Mouse (Mus musculus) CH12.LX (cell line): ENCODE results near the gene Neurl4. TPM values are rescaled to one million over a fixed set of nuclear protein-coding genes. Genes with fewer than 3 reads are reported as not detected.
"Not testable (repeated sequence)": the region's sequence is repeated elsewhere in the genome, so short reads cannot be mapped to it uniquely, and the experiment has no call there.

ENCODE experiments used
- DNase-seq: peaks from one replicate; pipeline ENCODE4 v3.0.0-alpha.2; 2013; ENCODE audit errors: extremely low read depth
- H3K27ac ChIP-seq: 2 replicates; pipeline ENCODE4 v1.5.1; 2012; ENCODE audit warnings: low read depth, mild to moderate bottlenecking, control low read depth, moderate library complexity; ENCODE audit not compliant: insufficient read depth
- H3K27me3 ChIP-seq: replicated peaks from 2 replicates; pipeline ENCODE3; 2012; ENCODE audit warnings: inconsistent platforms
- H3K36me3 ChIP-seq, 2 experiments: replicated peaks in 1 of 2; 2 replicates each; pipeline versions ENCODE3 to v1.6.1; 2012; ENCODE audit warnings: inconsistent platforms in 1 of 2, low read length in 1 of 2, mild to moderate bottlenecking in 1 of 2, mixed read lengths in 1 of 2, moderate library complexity in 1 of 2; ENCODE audit not compliant: control insufficient read depth in 1 of 2, insufficient read depth in 1 of 2
- H3K4me1 ChIP-seq, 2 experiments: 2 replicates each; pipeline ENCODE4 v1.6.1; 2012; ENCODE audit warnings: inconsistent platforms in 1 of 2, moderate library complexity in 1 of 2; ENCODE audit not compliant: insufficient read depth in 2 of 2, control insufficient read depth in 1 of 2
- H3K4me2 ChIP-seq: 2 replicates; pipeline ENCODE4 v1.6.1; 2012; ENCODE audit warnings: low read depth, mild to moderate bottlenecking, control low read depth; ENCODE audit not compliant: poor library complexity, insufficient read depth, severe bottlenecking
- H3K4me3 ChIP-seq, 3 experiments: fragments of 150-350 bp in 1 of 3; sonication (generic) in 1 of 3; replicated peaks in 1 of 3; 2 replicates each; pipeline versions ENCODE3 to v1.5.1; 2011 to 2012; ENCODE audit warnings: low read depth in 2 of 3, low read length in 2 of 3, mild to moderate bottlenecking in 2 of 3, moderate library complexity in 2 of 3, control low read depth in 1 of 3, improper control_type of control experiment in 1 of 3, inconsistent platforms in 1 of 3, mixed read lengths in 1 of 3; ENCODE audit not compliant: poor library complexity in 1 of 3
- H3K79me2 ChIP-seq: replicated peaks from 2 replicates; pipeline ENCODE4 v1.6.1; 2012; ENCODE audit warnings: mild to moderate bottlenecking, moderate library complexity; ENCODE audit not compliant: control insufficient read depth, poor library complexity, insufficient read depth, severe bottlenecking; ENCODE audit errors: extremely low read depth
- H3K9ac ChIP-seq: 2 replicates; pipeline ENCODE4 v1.6.1; 2012; ENCODE audit warnings: low read depth, mild to moderate bottlenecking, control low read depth, moderate library complexity; ENCODE audit not compliant: insufficient read depth
- H3K9me3 ChIP-seq: replicated peaks from 2 replicates; pipeline ENCODE3; 2012; ENCODE audit warnings: low read length, inconsistent platforms, mixed read lengths
- BHLHE40 ChIP-seq: IDR thresholded peaks from 2 replicates; pipeline ENCODE4 v1.6.1; 2011; ENCODE audit warnings: mild to moderate bottlenecking, low read depth, low read length, improper control_type of control experiment
- CTCF ChIP-seq, 2 experiments: IDR thresholded peaks in 1 of 2; conservative IDR thresholded peaks in 1 of 2; 2 replicates each; pipeline ENCODE4 v1.5.1; 2011 to 2012; ENCODE audit warnings: low read depth in 2 of 2, low read length in 2 of 2, improper control_type of control experiment in 1 of 2, inconsistent platforms in 1 of 2, mild to moderate bottlenecking in 1 of 2, moderate library complexity in 1 of 2
- E2F4 ChIP-seq: IDR thresholded peaks from 2 replicates; pipeline ENCODE4 v1.6.1; 2011; ENCODE audit warnings: low read depth, low read length, improper control_type of control experiment; ENCODE audit not compliant: insufficient replicate concordance
- ELF1 ChIP-seq: IDR thresholded peaks from 2 replicates; pipeline ENCODE4 v1.6.1; 2014; ENCODE audit warnings: low read depth, mild to moderate bottlenecking, inconsistent platforms, low read length, improper control_type of control experiment
- EP300 ChIP-seq: IDR thresholded peaks from 2 replicates; pipeline ENCODE4 v1.6.1; 2011; ENCODE audit warnings: low read length, improper control_type of control experiment
- HCFC1 ChIP-seq: IDR thresholded peaks from 2 replicates; pipeline ENCODE4 v1.6.1; 2012; ENCODE audit warnings: low read depth, mild to moderate bottlenecking, inconsistent platforms, low read length, improper control_type of control experiment
- KAT2A ChIP-seq: IDR thresholded peaks from 2 replicates; pipeline ENCODE4 v1.6.1; 2012; ENCODE audit warnings: low read length, improper control_type of control experiment, inconsistent platforms; ENCODE audit not compliant: insufficient replicate concordance
- MAFK ChIP-seq: IDR thresholded peaks from 2 replicates; pipeline ENCODE4 v1.6.1; 2011; ENCODE audit warnings: low read length, improper control_type of control experiment; ENCODE audit not compliant: insufficient replicate concordance
- MAX ChIP-seq: IDR thresholded peaks from 2 replicates; pipeline ENCODE4 v1.6.1; 2011; ENCODE audit warnings: low read length, improper control_type of control experiment
- NRF1 ChIP-seq: IDR thresholded peaks from 2 replicates; pipeline ENCODE4 v1.6.1; 2014; ENCODE audit warnings: low read depth, mild to moderate bottlenecking, inconsistent platforms, low read length, improper control_type of control experiment, moderate library complexity
- PAX5 ChIP-seq: IDR thresholded peaks from 2 replicates; pipeline ENCODE4 v1.6.1; 2012; ENCODE audit warnings: low read length, inconsistent platforms, mixed read lengths
- POLR2A ChIP-seq: IDR thresholded peaks from 2 replicates; pipeline ENCODE4 v1.6.1; 2011; ENCODE audit warnings: low read depth, mild to moderate bottlenecking, improper control_type of control experiment, low read length
- SIN3A ChIP-seq: IDR thresholded peaks from 2 replicates; pipeline ENCODE4 v1.6.1; 2012; ENCODE audit warnings: low read length, improper control_type of control experiment, inconsistent platforms
- TCF12 ChIP-seq: IDR thresholded peaks from 2 replicates; pipeline ENCODE4 v1.6.1; 2014; ENCODE audit warnings: low read depth, mild to moderate bottlenecking, inconsistent platforms, low read length, improper control_type of control experiment
- UBTF ChIP-seq: IDR thresholded peaks from 2 replicates; pipeline ENCODE4 v1.6.1; 2012; ENCODE audit warnings: low read depth, mild to moderate bottlenecking, inconsistent platforms, low read length, improper control_type of control experiment, moderate library complexity
- USF1 ChIP-seq: IDR thresholded peaks from 2 replicates; pipeline ENCODE4 v1.6.1; 2014; ENCODE audit warnings: low read depth, mild to moderate bottlenecking, inconsistent platforms, low read length, improper control_type of control experiment
- USF2 ChIP-seq: conservative IDR thresholded peaks from 2 replicates; pipeline ENCODE4 v1.6.1; 2011; ENCODE audit warnings: low read depth, low read length, improper control_type of control experiment
- ZNF384 ChIP-seq: IDR thresholded peaks from 2 replicates; pipeline ENCODE4 v1.6.1; 2012; ENCODE audit warnings: low read depth, low read length, improper control_type of control experiment, inconsistent platforms
- dilution Hi-C: fragments of 300-500 bp; cut with MboI; formaldehyde crosslinking; loops from 2 replicates; pipeline ENCODE4 v1.14.3; 2020; ENCODE audit warnings: low sequenced_read_pairs; ENCODE audit not compliant: extremely low pct_unique_long_range_greater_than_20kb, extremely low pct_ligation_motif_present
- in situ Hi-C: fragments of 300-500 bp; cut with MboI; formaldehyde crosslinking; loops from 3 replicates; pipeline ENCODE4 v1.14.3; 2019; ENCODE audit warnings: low sequenced_read_pairs, low pct_ligation_motif_present, low pct_unique_long_range_greater_than_20kb, mixed read lengths
- polyA plus RNA-seq: library from polyadenylated mRNA; unstranded; fragments of >175 nt; gene quantifications from 2 replicates; pipeline ENCODE4 v1.2.1, GENCODE M21; 2012; ENCODE audit warnings: low read depth; ENCODE audit not compliant: insufficient read length
- total RNA-seq, 2 experiments: library from RNA; depleted of rRNA; stranded (reverse); fragments of 300-350 nt in 1 of 2; fragments of >200 nt in 1 of 2; gene quantifications; 2 replicates each; pipeline ENCODE4 v1.2.3; 2012 to 2014

Neurl4 gene
- total and polyA plus RNA-seq, 3 experiments, result 21.4 to 51.0 (median 40.1) TPM

GRCm38 (mm10) chr11:69922796-69923195 lies 21.9 kb downstream of the Neurl4 start:
- Histone ChIP-seq H3K79me2 (peaks cover 32% of the 10 kb centered on the region), H3K4me1 (peaks cover 7 to 27% of the 10 kb centered on the region in 2 experiments), H3K27ac (no peak overlapping the region), H3K4me2 (peak overlapping the region; percentile 63), H3K27me3 (no peaks in the 10 kb centered on the region), H3K9me3 (no peaks in the 10 kb centered on the region), H3K4me3 (peak overlapping the region in 2 of 3 experiments; percentile 47 to 95), H3K9ac (peak overlapping the region; percentile 88), H3K36me3 (peaks cover 13 to 18% of the 10 kb centered on the region in 2 experiments)
- DNase-seq, result no peak
- TF ChIP-seq HCFC1 (no peak), E2F4 (no peak), EP300 (no peak), TCF12 (no peak), MAFK (peak; percentile 74; the same call in 1 of the 2 replicates), PAX5 (no peak), UBTF (no peak)
- dilution Hi-C loops, result no loop called here
- in situ Hi-C loops, result no loop called here

- in situ Hi-C loops, result no loop called here
Observed at GRCm38 (mm10) chr11:69927501-69927900, 26.6 kb downstream of the Neurl4 start.

GRCm38 (mm10) chr11:69929712-69930111 lies 28.8 kb downstream of the Neurl4 start:
- peaks cover 5% of the 10 kb centered on the region for H3K27me3 ChIP-seq
- H3K9ac ChIP-seq, result no peak overlapping the region
- no peak overlapping the region for H3K27ac ChIP-seq
- no peaks in the 10 kb centered on the region for H3K36me3 ChIP-seq
- dilution Hi-C loops, result no loop called here
- H3K9me3 ChIP-seq, result no peaks in the 10 kb centered on the region
- H3K4me1 ChIP-seq, result peaks cover 6 to 38% of the 10 kb centered on the region in 2 experiments; a peak in 3 of 4 replicates
- no peak overlapping the region for H3K4me2 ChIP-seq
- H3K4me3 ChIP-seq, result no peak overlapping the region
- TF ChIP-seq POLR2A, result no peak
- TF ChIP-seq BHLHE40, result peak; percentile 42; the same call in 1 of the 2 replicates
- TF ChIP-seq ZNF384, result peak; percentile 71
- TF ChIP-seq USF2, result no peak
- no peak for TF ChIP-seq PAX5
- no peak; the same call in 1 of the 2 replicates for TF ChIP-seq SIN3A
- no peak; the same call in 1 of the 2 replicates for TF ChIP-seq MAX
- TF ChIP-seq USF1, result no peak
- 0 out of 2 replicates have a peak, but pooled peaks have one; percentile 9 for TF ChIP-seq NRF1
- no peak for TF ChIP-seq TCF12
- TF ChIP-seq EP300, result peak; percentile 24; the same call in 1 of the 2 replicates
- no peak for TF ChIP-seq KAT2A
- TF ChIP-seq HCFC1, result no peak
- no peak for DNase-seq
- H3K79me2 ChIP-seq, result no peaks in the 10 kb centered on the region
- in situ Hi-C loops, result no loop called here

More at GRCm38 (mm10) chr11:69927501-69927900, 26.6 kb downstream of the Neurl4 start:
- TF ChIP-seq CTCF (conservative IDR thresholded peaks at IDR 0.05 in 1 of 2, IDR thresholded peaks at IDR 0.05 in 1 of 2; ENCODE audit: low read depth in 2 of 2, low read length in 2 of 2) (peak in 1 of 2 experiments; percentile 20; a peak in 2 of 4 replicates), ELF1 (no peak)
- dilution Hi-C loops, result no loop called here
- Histone ChIP-seq H3K79me2 (no peaks in the 10 kb centered on the region), H3K4me2 (no peak overlapping the region), H3K4me1 (peaks cover 9 to 33% of the 10 kb centered on the region in 2 experiments; a peak in 3 of 4 replicates), H3K4me3 (no peak overlapping the region), H3K9me3 (no peaks in the 10 kb centered on the region), H3K27me3 (no peaks in the 10 kb centered on the region), H3K9ac (no peak overlapping the region), H3K27ac (no peak overlapping the region), H3K36me3 (no peaks in the 10 kb centered on the region)
- DNase-seq, result no peak

GRCm38 (mm10) chr11:69930176-69930575 lies 29.3 kb downstream of the Neurl4 start:
- in situ Hi-C loops, result not testable (repeated sequence)

More at GRCm38 (mm10) chr11:69930176-69930575, 29.3 kb downstream of the Neurl4 start:
- peaks cover 6 to 43% of the 10 kb centered on the region in 2 experiments for H3K4me1 ChIP-seq
- H3K9ac ChIP-seq, H3K79me2 ChIP-seq, dilution Hi-C loops, H3K27ac ChIP-seq, H3K4me3 ChIP-seq, H3K9me3 ChIP-seq, DNase-seq, H3K4me2 ChIP-seq, H3K36me3 ChIP-seq: not testable (repeated sequence)
- peaks cover 10% of the 10 kb centered on the region for H3K27me3 ChIP-seq
